Mouse (Mus musculus): Measurements from ENCODE around the gene Tmsb15b2.

DNA sequence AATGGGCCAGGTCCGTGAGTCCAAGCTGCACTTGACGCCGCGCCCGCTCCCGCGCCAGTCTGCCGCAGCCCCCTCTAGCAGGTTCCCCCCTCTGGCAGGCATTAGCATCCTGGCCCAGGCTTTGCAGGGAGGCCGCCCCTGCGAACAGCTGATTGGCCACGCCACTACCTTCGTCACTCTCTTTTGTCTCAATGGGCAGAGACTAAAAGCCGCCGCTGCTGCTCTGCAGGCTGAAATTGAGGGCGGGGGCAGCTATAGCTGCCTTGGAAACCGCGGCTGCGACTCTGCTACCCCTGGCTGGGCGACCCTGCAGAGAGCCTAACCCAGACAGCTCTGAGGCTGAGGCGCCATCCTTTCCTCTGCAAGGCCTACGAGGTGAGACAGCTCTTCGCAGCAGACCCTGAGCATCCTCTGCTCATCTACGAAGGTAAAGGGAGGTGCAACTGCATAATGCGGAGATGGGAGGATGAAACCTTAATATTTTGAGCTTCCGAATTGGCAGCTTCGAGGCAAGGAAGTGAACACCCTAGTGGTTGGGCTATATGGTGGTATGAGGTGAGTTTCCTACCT is 17.8 kb upstream of the Tmsb15b2 start, which contains the start of gene Zcchc18:
- TF ChIP-seq POLR2A (IDR thresholded peaks at IDR 0.05; ENCODE audit: borderline replicate concordance, insufficient read depth, low read length) (peak; percentile 62), CTCF (IDR thresholded peaks at IDR 0.05; ENCODE audit: borderline replicate concordance, insufficient read depth, low read depth, low read length) (no peak)
